Mouse (Mus musculus) heart, embryonic 11.5 days (tissue): ENCODE data around the gene Gper1. TPM values are rescaled to one million over a fixed set of nuclear protein-coding genes. Genes with fewer than 3 reads are reported as not detected.

Source experiments
- ATAC-seq: fragments of 200-750 bp; cut with Nextera tagmentation; replicated peaks from 2 replicates; pipeline ENCODE4 v1.8.0; 2017; ENCODE audit warnings: moderate library complexity; ENCODE audit not compliant: insufficient number of reproducible peaks, low FRiP score, low TSS enrichment
- H3K27ac ChIP-seq: fragments of 300-500 bp; sonication (generic); 2 replicates; pipeline ENCODE4 v1.5.1; 2014; ENCODE audit warnings: mild to moderate bottlenecking, low read depth, low read length
- H3K27me3 ChIP-seq: fragments of 300-500 bp; sonication (generic); 2 replicates; pipeline ENCODE4 v1.6.1; 2014; ENCODE audit warnings: mild to moderate bottlenecking, low read length, mixed read lengths; ENCODE audit not compliant: control insufficient read depth, insufficient read depth
- H3K36me3 ChIP-seq: fragments of 300-500 bp; sonication (generic); 2 replicates; pipeline ENCODE4 v1.6.1; 2014; ENCODE audit warnings: mild to moderate bottlenecking, low read length, moderate library complexity, mixed read lengths; ENCODE audit not compliant: control insufficient read depth, insufficient read depth
- H3K4me1 ChIP-seq: fragments of 300-500 bp; sonication (generic); 2 replicates; pipeline ENCODE4 v1.6.1; 2014; ENCODE audit warnings: low read length; ENCODE audit not compliant: control insufficient read depth, insufficient read depth
- H3K4me2 ChIP-seq: fragments of 300-500 bp; sonication (generic); 2 replicates; pipeline ENCODE4 v1.6.1; 2014; ENCODE audit warnings: mild to moderate bottlenecking, moderate library complexity
- H3K4me3 ChIP-seq: fragments of 300-500 bp; sonication (generic); 2 replicates; pipeline ENCODE4 v1.5.1; 2014; ENCODE audit warnings: low read depth, low read length
- H3K9ac ChIP-seq: fragments of 300-500 bp; sonication (generic); 2 replicates; pipeline ENCODE4 v1.6.1; 2014; ENCODE audit warnings: mild to moderate bottlenecking, low read depth, low read length, moderate library complexity
- H3K9me3 ChIP-seq: fragments of 300-500 bp; sonication (generic); replicated peaks from 2 replicates; pipeline ENCODE4 v1.6.1; 2016; ENCODE audit warnings: low read length; ENCODE audit not compliant: control insufficient read depth
- whole genome bisulfite sequencing: fragments of 180-500 bp; shearing (Covaris S2); extraction: QIAGEN DNeasy Blood & Tissue Kit; methylation state at CpG from one replicate; pipeline ENCODE4 v1.1.7; 2014; ENCODE audit not compliant: insufficient replicate concordance; 5-methylcytosine and 5-hydroxymethylcytosine counted together
- polyA plus RNA-seq: library from polyadenylated mRNA; unstranded; fragments of >200 nt; fragmentation: Nextera tagmentation; extraction: Ambion mirVana; gene quantifications from 2 replicates; pipeline ENCODE4 v1.2.1, GENCODE M21; 2014

Gene Gper1
- polyA plus RNA-seq, 1 experiment from 2014 or later: 0.57 TPM

GRCm38 (mm10) chr5:139380385-139381248, 42.3 kb upstream of the Gper1 start:
- H3K9me3 ChIP-seq: no peaks in the 10 kb centered on the region
- peak overlapping the region; percentile 86 for H3K9ac ChIP-seq
- H3K36me3 ChIP-seq: no peaks in the 10 kb centered on the region
- 1% methylated on average over 72 of the region's 73 CpGs for WGBS
- H3K27me3 ChIP-seq: no peaks in the 10 kb centered on the region
- peak; percentile 83 for ATAC-seq
- peak overlapping the region; percentile 85 for H3K27ac ChIP-seq
- peak overlapping the region; percentile 88 for H3K4me2 ChIP-seq
- H3K4me3 ChIP-seq: peak overlapping the region; percentile 77
- H3K4me1 ChIP-seq: peaks cover 79% of the 10 kb centered on the region

- Histone ChIP-seq H3K27me3 (no peaks in the 10 kb centered on the region), H3K4me2 (peak overlapping the region; percentile 88), H3K9me3 (no peaks in the 10 kb centered on the region), H3K4me1 (peaks cover 78% of the 10 kb centered on the region), H3K4me3 (peak overlapping the region; percentile 77), H3K36me3 (no peaks in the 10 kb centered on the region), H3K9ac (peak overlapping the region; percentile 40), H3K27ac (peak overlapping the region; percentile 93)
- 48% methylated on average over 18 of the region's 18 CpGs for WGBS
- ATAC-seq: peak; percentile 24; the same call in 1 of the 2 replicates
Measured at GRCm38 (mm10) chr5:139381586-139382513, 41.1 kb upstream of the Gper1 start.

DNA sequence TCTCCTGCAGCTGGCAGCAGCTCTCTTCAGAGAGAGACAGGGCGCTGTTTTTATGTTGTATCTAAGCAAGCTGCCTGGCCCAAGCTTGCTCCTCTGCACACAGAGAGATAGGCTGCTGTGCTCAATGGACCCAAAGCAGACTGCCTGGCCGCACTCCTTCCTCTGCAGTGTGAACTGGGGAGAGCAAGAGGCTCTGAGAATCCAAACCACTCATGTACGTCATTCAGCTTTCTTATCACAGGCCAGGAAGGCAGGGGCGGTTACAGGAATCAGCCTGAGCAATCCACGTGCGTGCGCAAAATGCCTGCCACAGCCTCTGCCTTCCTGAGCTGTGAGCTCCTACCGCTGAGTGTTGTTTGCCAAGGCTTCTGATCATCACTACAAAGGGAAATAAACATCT, 40.2 kb upstream of the Gper1 start:
- 12% methylated on average over 8 of the region's 8 CpGs for WGBS

GRCm38 (mm10) chr5:139383234-139383633, 39.7 kb upstream of the Gper1 start:
- Histone ChIP-seq H3K27ac (peak overlapping the region; percentile 93), H3K4me2 (peak overlapping the region; percentile 88), H3K27me3 (no peaks in the 10 kb centered on the region), H3K4me3 (0 out of 2 replicates have a peak overlapping the region, but pooled peaks have one; percentile 15), H3K9ac (peak overlapping the region; percentile 58; the same call in 1 of the 2 replicates), H3K36me3 (no peaks in the 10 kb centered on the region), H3K9me3 (no peaks in the 10 kb centered on the region), H3K4me1 (peaks cover 75% of the 10 kb centered on the region)
- no peak for ATAC-seq
- 71% methylated on average over 9 of the region's 9 CpGs for WGBS

More for the DNA sequence above, 40.2 kb upstream of the Gper1 start:
- ATAC-seq: peak; percentile 44
- peak overlapping the region; percentile 88 for H3K4me2 ChIP-seq
- no peaks in the 10 kb centered on the region for H3K27me3 ChIP-seq
- peaks cover 74% of the 10 kb centered on the region for H3K4me1 ChIP-seq
- H3K9ac ChIP-seq: peak overlapping the region; percentile 58
- peak overlapping the region; percentile 93 for H3K27ac ChIP-seq
- H3K9me3 ChIP-seq: no peaks in the 10 kb centered on the region
- no peaks in the 10 kb centered on the region for H3K36me3 ChIP-seq
- peak overlapping the region; percentile 23; the same call in 1 of the 2 replicates for H3K4me3 ChIP-seq

GRCm38 (mm10) chr5:139384531-139384930, 38.4 kb upstream of the Gper1 start:
- WGBS: 29% methylated on average over 10 of the region's 10 CpGs
- H3K9ac ChIP-seq: peak overlapping the region; percentile 54; the same call in 1 of the 2 replicates
- no peak for ATAC-seq
- H3K27me3 ChIP-seq: no peaks in the 10 kb centered on the region
- H3K4me1 ChIP-seq: peaks cover 74% of the 10 kb centered on the region
- H3K4me2 ChIP-seq: peak overlapping the region; percentile 88
- no peak overlapping the region for H3K4me3 ChIP-seq
- no peaks in the 10 kb centered on the region for H3K36me3 ChIP-seq
- H3K27ac ChIP-seq: peak overlapping the region; percentile 54
- H3K9me3 ChIP-seq: no peaks in the 10 kb centered on the region

- H3K4me1 ChIP-seq: peaks cover 77% of the 10 kb centered on the region
- no peak overlapping the region for H3K4me3 ChIP-seq
- H3K27me3 ChIP-seq: no peaks in the 10 kb centered on the region
- H3K36me3 ChIP-seq: no peaks in the 10 kb centered on the region
- no peaks in the 10 kb centered on the region for H3K9me3 ChIP-seq
- H3K9ac ChIP-seq: no peak overlapping the region
- ATAC-seq: no peak
- 87% methylated on average over 5 of the region's 5 CpGs for WGBS
- H3K4me2 ChIP-seq: no peak overlapping the region
- 0 out of 2 replicates have a peak overlapping the region, but pooled peaks have one; percentile 10 for H3K27ac ChIP-seq
Measured at GRCm38 (mm10) chr5:139386047-139386446, 36.9 kb upstream of the Gper1 start.

DNA sequence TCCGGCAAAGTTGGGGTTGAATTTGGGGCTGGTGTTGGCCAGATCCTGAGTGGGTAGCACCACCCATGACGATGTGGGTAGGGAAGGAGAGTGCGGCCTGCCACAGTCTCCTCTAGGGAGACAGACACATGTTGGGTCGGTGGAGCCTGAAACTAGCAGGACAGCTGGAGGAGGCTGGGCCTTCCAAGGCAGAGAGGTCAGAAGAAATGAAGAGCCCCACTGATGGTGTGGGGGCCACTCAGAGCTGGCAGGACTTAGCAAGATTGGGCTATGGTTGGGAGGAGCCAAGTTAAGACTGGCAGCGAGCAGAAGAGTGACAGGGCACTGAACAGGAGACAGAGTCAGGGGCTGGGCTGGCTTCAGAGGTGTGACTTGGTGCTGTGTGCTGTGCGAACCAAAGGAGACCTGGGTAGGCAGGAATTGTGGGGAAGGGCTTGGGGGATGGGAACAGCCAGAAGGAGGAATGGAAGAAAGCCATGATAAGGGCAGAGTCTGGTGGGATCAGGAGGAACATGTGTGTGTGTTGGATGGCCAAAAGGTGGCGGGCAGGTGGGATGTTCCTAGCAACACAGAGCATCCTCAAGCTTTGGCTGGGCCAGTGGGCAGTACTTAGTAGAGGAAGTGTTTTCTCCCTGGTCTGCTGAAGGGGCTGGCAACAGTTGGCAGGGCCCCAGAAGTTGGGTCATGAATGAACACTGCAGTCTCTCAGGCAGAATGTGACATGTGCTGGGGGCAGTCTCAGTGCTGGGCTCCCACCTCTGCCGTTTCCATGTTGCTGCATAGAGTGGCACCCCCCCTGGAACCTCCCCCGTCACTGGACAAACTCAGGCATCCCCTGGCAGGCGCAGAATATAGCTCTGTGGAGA, 35.4 kb upstream of the Gper1 start:
- no peak overlapping the region for H3K4me3 ChIP-seq
- 70% methylated on average over 10 of the region's 10 CpGs for WGBS
- peaks cover 69% of the 10 kb centered on the region for H3K4me1 ChIP-seq
- no peaks in the 10 kb centered on the region for H3K27me3 ChIP-seq
- no peak for ATAC-seq
- H3K9ac ChIP-seq: peak overlapping the region; percentile 39; the same call in 1 of the 2 replicates
- H3K27ac ChIP-seq: peak overlapping the region; percentile 77
- H3K36me3 ChIP-seq: no peaks in the 10 kb centered on the region
- no peaks in the 10 kb centered on the region for H3K9me3 ChIP-seq
- H3K4me2 ChIP-seq: peak overlapping the region; percentile 29; the same call in 1 of the 2 replicates
